Mouse (Mus musculus) layer of hippocampus, adult 8-10 months (tissue): ENCODE results near the gene Kcna2. TPM values are rescaled to one million over a fixed set of nuclear protein-coding genes. Genes with fewer than 3 reads are reported as not detected.
A peak's percentile ranks its signal among the peaks of the same experiment; 100 is the strongest.

Experiments
- DNase-seq, 2 experiments: peaks; one replicate each; pipeline ENCODE4 v3.0.0; 2022; ENCODE audit warnings: low spot score in 2 of 2
- total RNA-seq, 4 experiments: library from RNA; stranded (reverse); gene quantifications; 2 replicates each; pipeline ENCODE4 v1.2.4; 2022

Gene Kcna2
- total RNA-seq, 4 experiments from 2014 or later: 84.2 to 114 (median 96.6) TPM

DNA sequence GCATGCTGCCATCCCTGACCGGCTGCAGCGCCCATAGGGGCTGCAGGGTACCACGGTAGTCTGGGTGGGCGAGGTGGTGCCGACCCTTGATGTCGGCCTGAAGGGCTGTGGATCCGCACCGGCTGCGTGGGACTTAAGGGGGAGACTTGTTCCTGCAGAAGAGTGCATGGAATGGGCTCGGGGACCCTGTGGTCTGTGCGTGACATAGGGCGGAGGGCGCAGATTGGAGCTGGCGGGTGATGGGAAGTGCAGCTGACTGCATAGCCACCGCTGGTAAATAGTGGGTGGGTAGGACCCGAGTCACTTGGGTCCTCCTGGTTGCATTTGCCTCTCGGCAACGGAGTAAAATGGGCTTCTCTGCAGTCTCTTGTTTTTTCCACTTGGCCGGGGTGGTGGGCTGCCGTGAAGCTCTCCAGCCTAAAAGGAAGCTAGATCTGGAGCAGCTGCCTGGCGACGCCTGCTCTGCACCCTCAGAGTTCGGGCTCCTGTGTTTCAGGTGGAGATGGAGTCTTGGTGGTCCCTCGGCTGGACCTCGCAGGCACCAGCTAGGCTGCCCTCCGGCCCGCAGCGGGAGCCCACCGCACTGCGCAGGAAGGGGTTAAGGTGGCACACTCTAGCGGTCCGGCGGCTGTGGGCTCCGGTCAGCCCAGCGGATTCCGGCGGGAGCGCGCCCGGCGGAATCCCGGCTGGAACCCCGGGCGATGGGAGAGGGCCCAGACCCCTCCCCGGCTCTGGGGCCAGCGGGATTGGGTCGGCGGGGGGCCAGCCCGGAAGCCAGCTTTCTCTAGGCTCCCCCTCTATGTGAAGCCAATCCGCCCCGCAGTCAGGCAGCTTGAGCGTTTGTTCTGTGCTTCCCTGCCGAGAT is 1.1 kb downstream of the Kcna2 start:
- peak; percentile 54 to 67 for DNase-seq

DNA sequence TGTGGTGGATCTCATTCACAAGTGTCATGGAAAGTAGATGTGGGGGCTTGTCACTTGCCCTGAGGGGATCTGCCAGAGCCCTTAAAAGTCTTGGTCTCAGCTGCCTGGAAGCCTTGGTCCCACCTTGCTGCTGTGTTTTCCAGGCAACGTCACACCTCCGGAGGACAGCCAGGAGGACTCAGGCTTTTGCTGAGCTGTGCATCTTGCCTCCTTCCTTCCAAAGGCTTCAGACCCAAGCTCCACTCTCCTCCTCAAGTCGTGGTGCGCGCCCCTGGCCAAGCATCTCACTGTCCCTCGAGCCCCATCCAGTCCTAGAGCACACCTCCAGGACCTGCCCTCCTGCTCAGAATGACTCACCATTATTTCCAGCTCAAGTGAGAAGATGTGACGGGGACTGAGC is 2.1 kb downstream of the Kcna2 start:
- no peak for DNase-seq

DNA sequence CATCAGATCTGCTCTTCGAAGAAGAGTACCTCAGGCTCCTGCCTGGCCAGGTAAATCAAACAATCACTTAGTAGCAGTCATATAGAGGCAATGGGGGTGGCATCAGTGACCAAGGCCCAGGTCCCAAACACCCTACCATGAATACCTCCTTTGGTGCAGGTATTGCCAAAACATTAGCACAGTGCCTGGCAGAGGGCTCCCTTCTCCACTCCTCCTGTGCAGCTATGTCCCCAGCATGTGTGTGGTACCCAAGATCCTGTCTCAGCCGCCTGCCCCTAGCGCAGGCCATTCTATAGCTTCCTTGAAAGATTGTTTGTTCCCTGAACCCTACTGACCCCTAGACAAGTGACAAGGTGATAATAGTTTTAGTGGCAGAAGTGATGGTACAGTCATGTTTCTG is 2.5 kb downstream of the Kcna2 start:
- DNase-seq: no peak

DNA sequence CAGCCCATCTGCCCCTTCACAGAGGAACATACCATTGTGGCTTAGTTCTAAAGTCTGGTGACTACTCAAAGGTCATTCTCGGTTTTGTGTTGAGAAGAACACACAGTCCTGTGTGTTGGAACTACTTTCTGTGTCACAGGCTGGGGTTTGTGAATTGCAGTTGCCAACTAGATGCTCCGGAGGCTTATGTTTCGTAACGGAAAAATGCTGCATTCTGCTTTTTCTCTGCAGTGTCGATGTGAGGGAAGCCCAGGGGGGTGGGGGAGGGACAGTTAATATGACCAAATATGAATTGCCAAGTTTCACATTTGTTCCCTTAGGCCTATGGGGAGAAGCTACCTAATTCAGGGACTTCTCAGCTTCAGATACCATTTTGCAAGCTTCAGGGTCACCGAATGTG is 5.0 kb downstream of the Kcna2 start:
- DNase-seq: no peak

DNA sequence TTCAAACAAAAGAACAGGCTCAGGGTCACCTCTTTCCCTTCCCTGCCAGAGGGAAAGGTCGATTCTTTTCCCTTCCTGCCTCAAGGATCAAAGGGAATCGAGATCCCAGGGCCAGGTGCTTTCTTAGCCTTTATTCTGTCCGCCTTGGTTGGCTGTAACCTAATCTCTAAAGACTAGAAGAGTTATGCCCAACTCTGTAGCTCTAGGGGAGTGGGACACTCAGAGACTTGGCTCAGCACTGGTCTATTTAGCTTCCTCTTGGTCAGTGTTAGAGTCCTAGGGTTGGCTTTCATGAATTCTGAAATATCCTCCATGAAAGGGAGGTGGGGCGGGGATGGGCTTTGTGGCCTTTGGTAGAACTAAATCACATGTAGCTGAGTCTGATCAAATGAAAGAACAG is 11.6 kb downstream of the Kcna2 start:
- DNase-seq: no peak

DNA sequence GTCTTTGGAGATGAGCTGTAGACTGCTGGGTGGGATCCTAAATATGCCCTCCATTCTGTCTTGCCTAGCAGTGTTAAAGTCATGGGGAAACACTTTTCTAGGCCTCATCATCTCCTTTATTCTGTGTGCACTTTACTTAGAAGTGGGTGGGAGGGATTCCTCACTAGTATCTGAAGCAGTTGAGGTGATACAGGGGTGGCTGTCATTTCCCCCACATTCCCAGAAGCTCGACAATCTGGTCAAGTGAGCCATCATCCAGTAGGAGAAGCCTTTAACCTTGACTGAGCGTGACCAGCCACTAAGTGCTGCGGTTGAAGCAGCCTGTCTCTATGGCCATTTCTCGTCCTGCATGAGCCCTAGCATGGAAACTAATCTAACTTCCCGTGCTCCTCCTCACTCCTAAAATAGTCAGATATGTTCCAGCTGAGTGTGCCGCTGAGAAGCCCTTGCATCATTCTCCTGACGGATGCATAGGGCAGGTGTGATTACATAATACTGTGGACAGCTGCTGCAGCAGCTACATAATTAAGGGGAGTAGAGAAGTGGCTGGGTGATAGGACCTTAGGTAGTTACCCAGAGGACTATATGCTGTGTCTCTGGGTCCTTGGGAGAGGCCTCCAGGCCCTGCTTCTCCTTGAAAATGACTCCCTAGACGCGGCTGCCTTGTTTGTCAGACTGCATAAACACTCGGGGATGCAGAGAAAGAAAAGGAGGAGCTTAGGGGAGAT is 12.2 kb downstream of the Kcna2 start:
- DNase-seq: no peak

DNA sequence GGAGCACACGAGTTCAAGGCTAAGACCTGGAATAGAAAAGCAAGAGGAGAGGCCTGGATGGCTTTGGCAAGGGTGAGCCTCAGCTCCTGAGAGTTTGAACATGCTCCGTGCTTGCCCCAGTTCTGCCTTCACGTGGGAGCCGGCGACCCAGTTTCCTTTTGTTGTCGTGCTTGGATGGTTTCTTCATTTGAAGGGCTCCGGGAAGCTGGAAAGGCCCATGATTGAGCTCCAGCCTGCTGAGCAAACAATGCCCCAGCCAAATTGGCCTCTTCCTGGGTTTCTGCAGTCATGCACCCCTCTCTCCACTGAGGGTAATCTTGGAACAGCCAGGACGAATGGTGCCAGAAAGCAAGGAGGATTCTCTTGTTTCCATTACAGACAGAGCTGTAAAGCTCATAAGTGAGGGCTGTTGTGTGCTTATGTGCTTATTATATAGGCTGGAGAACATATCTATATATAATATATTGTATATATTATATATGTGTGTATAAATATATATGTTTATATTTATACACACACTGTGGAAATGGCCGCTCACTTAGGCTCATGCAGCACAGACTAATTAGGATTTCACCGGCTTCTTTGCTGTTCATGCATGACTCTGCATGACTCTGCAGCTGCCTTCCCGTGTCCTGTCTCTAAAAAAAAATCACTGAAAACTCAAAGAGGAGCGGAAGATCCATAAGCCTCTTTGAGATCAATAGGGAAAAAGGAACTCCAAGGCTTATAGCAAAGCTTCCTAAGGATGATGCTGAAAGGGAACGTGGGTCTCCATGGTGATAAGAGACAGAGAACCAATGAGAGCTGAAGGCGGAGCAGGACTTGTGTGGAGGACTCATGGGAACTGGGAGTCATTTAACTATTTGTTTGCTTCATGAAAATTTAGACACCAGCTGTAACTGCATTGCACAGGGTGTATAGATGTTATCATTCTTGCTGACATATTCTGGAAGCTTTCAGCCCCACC is 13.1 kb downstream of the Kcna2 start:
- DNase-seq: peak; percentile 73 to 82

DNA sequence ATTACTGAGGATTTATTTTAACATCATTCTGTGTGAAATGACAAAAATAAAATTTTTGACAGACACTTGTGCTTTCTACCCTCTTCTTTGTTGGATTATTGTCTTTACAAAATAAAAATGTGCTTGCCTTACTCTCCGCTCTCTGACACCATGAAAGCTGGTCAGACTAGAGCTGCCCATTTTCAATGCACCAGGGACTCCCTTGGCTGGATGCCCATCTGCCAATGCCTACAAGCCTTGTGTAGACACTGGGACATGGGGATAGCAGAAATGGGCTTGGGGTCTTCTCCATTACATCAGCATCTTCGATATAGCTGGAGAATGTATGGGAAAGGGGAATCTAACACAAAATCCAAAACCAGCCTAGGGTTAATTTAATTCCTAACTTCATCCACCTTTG is 14.0 kb downstream of the Kcna2 start:
- DNase-seq: no peak

DNA sequence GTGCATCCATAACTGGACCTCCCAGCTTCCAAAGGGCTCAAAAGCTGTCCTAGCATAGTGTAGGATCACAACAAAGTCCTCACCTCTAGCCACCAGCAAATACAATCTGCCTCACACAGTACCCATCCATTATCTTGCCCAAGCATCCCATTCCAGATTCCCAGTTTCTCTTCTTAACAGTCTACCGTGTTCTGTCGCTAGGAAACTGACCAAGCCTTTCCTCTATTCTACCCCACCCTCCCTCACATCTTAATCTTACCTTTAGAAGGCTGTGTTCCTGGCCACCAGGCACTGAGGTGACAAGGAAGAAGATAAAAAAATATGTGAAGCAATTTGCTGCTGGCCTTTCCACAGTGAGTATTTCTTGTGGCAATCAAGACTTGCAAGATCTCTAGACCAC is 14.8 kb downstream of the Kcna2 start:
- no peak for DNase-seq

DNA sequence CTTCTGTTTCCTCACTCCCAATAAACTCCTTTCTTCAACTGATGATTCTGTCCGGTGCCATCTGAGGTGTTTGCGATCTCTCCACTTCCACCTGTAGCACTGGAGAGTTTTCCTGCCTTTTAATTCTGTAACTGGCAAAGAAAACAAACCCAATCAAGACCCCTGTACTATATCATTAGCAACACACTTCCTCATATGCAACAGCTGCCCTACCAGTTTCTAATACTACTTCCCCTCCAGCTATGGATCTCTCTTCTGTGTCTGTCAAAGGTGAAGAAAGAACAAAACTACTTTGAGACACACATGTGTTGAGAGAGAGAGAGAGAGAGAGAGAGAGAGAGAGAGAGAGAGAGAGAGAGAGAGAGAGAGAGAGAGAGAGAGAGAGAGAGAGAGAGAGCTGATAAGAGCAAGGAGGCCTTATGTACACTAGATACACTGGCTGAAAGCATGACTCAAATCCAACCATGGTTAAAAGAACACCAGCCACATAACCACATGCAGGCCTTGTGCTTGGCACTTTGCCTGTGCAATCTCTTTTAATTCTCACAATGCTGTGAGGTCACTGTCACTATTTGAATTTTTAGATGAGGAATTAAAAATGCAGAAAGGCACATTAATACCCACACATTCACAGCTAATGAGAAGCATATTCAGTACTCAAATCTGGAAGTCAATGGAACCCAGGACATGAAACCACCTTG is 19.1 kb downstream of the Kcna2 start:
- no peak for DNase-seq

DNA sequence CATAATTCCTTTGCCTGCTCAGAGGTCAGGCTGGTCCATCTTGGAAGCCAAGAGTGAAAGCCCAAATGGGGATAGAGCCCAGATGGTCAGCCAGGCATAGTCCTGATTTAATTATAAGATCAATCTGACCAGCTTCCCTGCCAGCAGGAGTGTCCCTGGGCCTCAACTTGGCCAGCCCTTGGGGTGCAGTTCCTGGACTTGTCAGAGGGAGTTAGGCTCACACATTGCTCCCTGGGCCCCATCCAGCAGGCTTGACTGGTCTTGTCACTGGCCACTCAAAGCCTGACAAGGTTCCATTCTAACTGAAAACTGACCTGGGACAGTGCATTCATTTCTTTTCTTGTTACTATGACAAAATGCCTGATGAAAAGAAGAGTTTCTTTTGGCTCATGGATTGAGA is 21.4 kb downstream of the Kcna2 start:
- no peak for DNase-seq

DNA sequence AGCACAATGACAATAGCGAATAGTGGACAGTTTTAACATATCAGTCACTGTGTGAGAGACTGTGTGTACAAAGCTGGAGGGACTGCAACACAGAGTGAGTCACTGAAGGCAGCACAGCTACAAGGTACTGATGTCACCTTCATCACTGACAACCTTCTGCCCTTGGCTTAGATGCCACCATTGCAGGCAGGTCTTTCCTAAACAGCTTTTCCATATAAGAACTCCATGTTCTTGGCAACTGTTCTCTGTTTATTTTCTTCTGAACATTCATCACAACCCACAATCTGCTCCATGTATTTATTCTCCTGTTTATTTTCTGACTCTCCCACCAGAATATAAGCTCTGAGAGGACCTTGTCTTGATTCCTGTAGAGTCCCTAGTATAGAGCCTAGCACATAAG is 26.7 kb downstream of the Kcna2 start:
- DNase-seq: no peak

DNA sequence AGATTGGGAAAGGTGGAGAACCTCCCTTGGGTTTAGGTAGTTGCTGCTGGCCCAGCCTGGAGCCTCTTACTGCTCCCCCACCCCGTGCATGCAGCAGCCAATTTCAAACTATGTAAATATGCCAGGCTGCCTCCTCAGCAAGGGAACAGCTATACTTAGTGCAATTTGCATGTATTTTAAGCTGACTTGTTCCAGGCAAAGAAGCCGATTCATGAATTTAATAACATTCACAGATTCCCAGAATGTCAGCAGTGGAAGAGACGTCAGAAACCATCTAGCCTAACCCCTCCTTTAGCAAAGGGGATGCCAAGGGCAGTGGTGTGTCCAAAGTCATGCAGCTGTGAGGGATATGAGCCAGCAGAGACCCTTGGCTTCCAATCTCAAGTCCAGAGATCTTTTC is 27.5 kb downstream of the Kcna2 start:
- peak; percentile 63 to 64 for DNase-seq

DNA sequence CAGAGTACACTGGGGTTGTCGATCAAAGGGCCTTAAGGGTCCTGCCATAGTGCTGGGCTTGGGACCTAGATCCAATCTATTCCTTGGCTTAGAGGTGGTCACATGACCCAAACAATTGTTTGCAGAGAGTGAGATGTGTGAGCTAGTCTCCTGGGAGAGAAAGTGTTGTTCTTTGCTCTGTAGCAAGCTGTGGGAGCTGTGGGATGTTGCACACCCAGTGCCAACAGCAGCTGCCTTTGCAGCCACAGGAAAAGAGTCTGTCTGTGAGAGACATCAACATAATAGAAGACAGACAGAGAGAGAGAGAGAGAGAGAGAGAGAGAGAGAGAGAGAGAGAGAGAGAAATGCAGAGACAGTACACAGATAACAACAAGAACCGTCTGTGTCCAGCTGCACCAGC is 28.3 kb downstream of the Kcna2 start:
- DNase-seq: no peak

DNA sequence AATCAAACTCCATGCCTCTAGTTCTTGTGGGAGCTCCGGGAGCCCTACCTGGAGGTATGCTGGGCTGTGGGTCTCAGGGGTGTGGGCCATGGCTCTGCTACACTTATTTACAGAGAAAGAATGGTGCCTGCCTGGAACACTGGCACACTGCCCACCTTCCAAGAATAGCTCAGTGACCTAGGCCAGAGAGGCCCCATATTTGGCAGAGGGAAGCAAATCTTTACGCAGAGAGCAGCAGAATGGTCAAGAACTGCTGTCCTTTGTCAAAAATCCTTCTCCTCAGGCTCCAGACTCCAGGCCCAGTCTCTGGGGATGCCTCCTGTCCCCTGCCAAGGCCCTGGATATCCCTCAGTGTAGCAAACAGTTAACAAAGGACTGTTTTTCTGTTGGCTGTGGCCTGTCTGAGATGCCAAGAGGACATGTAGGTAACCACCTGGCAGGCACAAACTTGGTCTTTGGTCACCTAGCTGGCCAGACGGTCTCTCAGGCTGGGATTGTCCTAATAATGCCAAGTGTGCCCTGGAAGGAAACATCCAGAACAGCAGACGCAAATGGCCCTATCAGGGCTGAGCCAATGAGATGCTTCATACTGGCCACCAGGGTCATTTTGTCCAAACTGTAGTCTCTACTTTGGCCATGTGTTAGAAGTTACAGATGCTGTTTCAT is 29.8 kb downstream of the Kcna2 start:
- no peak for DNase-seq

DNA sequence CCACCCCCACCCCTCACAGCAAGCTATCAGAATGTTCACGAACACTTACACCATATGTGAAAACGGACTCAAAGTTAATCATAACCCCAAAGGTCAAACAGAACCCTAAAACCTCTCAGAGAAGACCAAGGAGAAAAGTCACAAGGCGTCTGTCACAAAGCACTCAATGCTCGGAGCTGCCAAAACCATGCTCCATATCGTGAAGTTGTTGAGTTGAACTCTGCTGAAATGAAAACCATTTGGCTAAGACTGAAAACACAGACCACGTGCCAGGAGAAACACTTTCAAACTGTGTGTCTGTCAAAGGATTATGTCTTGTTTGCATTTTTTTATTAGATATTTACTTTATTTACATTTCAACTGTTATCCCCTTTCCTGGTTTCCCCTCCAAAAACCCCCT is 30.9 kb downstream of the Kcna2 start:
- DNase-seq: no peak

DNA sequence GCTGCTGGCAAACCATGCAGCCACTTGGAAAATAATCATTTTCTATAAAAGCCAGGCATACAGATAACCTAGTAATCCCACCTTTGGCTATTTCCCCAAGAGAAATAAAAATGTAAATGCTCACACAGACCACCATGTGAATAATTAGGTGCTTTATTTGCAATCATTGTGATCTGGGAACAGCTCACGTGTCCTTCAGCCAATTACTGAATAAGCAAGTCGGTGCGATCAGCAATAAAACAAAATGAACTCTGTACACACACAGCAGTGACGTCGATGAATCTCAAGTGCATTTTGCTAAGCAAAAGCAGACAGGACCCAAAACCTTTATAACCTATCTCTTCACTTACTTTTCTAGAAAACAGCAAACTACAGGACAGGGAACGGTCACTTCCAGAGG is 31.7 kb downstream of the Kcna2 start:
- no peak for DNase-seq

DNA sequence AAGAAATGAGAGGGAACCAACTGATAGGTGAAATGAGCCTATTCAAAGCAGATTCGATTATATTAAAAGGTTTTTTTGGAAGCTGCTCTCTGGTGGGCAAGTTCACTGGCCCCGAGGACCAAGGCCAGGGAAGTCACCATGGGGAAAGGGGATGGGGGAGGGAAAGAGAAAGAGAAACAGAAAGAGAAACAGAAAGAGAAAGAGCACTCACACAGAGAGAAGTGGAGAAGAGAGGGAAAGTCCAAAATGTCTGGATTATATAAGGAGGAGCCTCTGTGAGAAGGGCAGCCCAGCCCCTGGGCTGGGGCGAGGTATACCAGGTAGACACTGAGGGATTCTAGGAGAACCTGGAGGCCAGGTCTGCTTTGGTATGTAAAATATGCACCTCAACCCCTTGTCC is 33.5 kb downstream of the Kcna2 start:
- DNase-seq: no peak

DNA sequence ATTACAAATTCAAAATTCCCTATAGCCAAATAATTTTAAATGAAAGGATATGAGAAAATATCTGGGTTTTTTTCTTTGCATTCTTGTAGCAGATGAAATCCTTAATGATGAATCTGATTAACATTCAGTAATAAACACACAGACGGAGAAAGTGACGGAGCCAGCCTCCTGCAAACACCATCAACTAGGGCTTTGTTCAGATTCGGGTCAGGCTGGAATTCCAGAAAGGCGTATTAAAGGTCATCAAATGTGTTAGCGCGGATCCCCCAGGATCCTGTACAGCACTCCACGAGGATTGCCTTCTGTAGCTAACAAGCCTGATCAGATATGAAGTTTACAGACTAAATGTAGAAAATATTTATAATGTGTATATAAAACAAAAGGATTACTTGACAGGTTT is 46.2 kb downstream of the Kcna2 start:
- no peak for DNase-seq

DNA sequence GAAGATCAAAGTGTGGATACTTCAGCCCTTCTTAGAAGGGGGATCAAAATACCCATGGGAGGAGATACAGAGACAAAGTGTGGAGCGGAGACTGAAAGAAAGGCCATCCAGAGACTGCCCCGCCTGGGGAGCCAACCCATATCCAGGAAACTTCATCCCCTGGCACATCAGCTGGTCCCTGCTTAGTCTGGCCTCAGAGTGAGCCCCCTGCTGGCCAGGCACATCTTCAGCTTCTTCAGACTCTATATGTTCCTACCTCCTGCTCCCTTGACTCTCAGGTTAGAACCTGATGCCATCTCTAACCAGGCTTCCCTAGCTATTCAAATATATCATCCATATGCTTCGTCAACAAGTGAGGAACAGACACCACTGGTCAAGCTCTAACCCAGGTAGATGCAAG is 48.1 kb downstream of the Kcna2 start:
- peak in 1 of 2 experiments; percentile 36 for DNase-seq

DNA sequence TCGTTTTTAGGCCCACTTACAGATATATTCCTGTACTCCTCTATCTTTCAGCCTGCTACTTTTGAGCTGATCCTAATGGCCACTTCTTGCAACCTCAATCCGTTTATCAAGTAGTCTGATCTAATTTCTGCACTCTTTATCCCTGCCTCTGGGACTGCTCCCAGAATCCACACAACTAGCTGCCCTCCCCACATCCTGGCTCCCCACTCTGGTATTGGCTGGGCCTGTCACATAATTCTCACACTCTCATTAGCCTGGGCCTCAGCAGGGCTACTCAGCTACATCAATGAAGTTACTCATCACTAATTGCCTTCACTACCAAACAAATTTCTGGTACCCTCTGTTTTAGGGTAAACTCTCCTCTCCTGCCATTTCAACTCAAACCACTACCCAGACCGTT is 49.5 kb downstream of the Kcna2 start:
- peak; percentile 30 to 38 for DNase-seq
